Mouse (Mus musculus) thymus, adult 2 months (tissue): ENCODE results near the gene Suox.

ENCODE experiments used
- CTCF ChIP-seq: fragments of 200-500 bp; IDR thresholded peaks from 2 replicates; pipeline ENCODE4 v1.5.1; 2012; ENCODE audit warnings: mild to moderate bottlenecking, control low read depth, low read length, moderate library complexity, borderline replicate concordance; ENCODE audit not compliant: control insufficient read depth, poor library complexity, insufficient read depth; ENCODE audit errors: extremely low read depth
- POLR2A ChIP-seq: fragments of 200-500 bp; IDR thresholded peaks from 2 replicates; pipeline ENCODE4 v1.6.1; 2012; ENCODE audit warnings: mild to moderate bottlenecking, low read length, control low read depth, moderate library complexity; ENCODE audit not compliant: control insufficient read depth, poor library complexity, insufficient read depth; ENCODE audit errors: extremely low read depth

DNA sequence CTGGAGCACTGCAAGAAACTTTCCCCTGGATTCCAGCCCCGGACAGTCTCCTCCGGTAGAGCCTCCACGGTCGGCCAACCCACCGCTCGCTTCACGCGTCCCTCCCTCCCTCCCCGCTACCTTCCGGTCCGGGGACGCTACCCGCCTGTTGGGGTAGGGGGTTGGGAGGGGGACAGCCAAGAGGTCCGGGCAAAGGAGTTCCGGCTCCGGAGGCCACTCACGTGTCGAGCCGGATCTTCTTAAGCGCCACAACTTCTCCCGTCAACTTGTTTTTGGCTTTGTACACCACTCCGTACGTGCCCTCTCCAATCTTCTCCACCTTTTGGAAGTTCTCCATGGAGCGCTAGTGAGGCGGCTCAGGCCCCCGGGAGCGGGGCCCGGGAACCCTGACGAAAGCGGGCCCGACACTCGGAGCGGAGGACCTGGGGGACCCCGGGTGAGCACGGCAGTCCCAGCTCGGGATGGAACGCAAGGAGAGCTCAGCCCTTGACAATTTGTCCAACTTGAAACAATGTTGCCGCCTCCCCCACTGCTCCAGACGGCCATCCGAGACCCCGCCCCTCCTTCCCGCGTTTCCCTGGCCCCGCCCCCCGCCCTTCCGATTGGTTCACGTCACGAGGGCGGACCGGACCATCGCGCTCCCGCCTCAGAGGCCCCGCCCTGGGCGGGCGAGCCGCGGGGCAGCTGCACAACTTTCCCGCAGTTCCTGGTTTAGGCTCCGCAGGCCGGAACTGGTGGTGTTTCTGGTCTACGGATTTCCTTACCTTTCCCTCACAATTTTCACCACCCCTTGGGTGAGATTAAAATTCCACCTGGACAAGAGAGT, 30.8 kb upstream of the Suox start, which contains the start of gene Cdk2:
- no peak for TF ChIP-seq CTCF
- TF ChIP-seq POLR2A = peak; percentile 73
